Mouse (Mus musculus) gastrocnemius, postnatal 25 days (tissue): ENCODE measurements around the gene Ptgis. TPM values are rescaled to one million over a fixed set of nuclear protein-coding genes. Genes with fewer than 3 reads are reported as not detected.
A peak's percentile ranks its signal among the peaks of the same experiment; 100 is the strongest.

Source experiments
- DNase-seq: peaks from one replicate; pipeline ENCODE4 v3.0.0; 2022
- total RNA-seq, 2 experiments: library from RNA; stranded (reverse); gene quantifications; 1 replicate in 1 of 2; 2 replicates in 1 of 2; pipeline ENCODE4 v1.2.3; 2021

The Ptgis gene
- total RNA-seq, 2 experiments from 2014 or later: 4.2 to 5.5 TPM

DNA sequence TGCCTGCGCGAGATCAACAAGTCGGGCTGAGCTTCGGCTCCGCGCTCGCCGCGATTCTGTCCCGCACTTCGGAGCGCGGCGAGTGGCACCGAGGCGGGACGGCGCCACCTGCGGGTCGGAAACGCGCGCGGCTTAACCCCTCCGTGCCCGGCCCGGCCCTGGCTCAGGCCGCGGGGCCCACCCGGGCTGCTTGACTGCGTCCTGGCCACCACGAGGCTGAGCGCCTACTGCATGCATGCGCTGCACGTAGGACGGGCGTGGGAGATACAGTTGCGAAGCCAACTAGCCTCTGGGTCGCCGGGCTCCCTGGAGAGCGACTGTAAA is 50.4 kb downstream of the Ptgis start, which contains the start of gene Kcnb1:
Gene Kcnb1, minus strand, starts transcription at position 80 of the 324 bp plus-strand sequence.
- DNase-seq: peak; percentile 55

GRCm38 (mm10) chr2:167189291-167190075 is 50.9 kb downstream of the Ptgis start:
- DNase-seq: peak; percentile 45

- DNase-seq: peak; percentile 83
Measured at GRCm38 (mm10) chr2:167188315-167189207, 51.8 kb downstream of the Ptgis start.

GRCm38 (mm10) chr2:167187119-167187518 is 53.3 kb downstream of the Ptgis start:
- DNase-seq: peak; percentile 74

GRCm38 (mm10) chr2:167186544-167186943 is 53.9 kb downstream of the Ptgis start:
- DNase-seq: no peak

DNA sequence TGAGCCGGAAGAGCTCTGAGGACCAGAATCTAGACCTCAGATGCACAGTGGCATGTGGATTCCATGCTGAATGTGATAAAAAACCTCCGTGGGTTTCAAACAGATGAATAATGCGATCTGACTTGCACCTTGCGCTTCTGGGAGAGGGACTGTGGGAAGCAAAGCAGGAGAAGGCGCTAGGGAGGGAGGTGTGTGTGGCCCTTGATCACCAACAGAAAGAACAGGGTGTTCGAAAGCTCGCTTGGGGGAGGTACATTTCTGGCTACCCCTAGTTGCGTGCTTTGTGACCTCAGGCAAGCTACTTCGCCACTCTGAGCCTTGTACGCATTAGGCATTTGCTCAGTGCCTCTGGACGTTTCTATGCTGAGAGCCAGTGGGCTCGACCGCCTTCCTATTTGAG is 54.4 kb downstream of the Ptgis start:
- DNase-seq: no peak

- no peak for DNase-seq
Measured at GRCm38 (mm10) chr2:167185432-167185831, 55.0 kb downstream of the Ptgis start.

DNA sequence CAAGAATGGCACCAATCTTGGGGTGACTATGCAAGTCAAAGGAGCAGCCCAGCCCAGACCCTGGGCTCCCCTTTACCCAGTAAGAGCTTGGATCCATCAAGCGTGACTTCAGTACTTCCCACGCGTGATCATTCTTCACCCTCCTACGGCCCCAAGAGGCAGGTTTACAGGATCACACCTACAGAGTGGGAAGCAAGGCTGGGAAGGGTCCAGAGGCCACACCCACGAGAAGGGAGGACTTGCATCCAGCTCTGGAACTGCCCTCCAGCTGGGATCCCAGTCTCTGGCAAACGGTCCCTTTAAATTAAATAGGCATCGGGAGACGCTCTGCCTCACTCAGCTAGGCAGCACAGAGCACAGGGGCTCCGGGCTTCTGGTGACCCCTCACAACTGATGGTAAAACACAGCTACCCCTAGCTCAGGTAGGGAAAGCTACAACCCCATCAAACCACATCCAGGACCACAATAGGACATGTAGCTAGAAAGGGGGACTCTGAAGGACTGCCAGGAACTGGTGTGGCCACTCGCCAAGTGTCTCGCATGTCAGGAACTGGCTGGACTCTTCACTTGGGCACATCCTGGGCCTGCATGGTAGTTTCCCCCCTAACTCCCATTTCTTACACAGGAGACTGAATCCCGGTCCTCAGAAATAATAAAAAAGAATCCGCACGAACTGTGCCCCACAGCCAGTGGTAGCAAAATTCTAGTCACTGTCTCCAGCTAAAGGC is 58.6 kb downstream of the Ptgis start:
- DNase-seq: no peak

- no peak for DNase-seq
Measured at GRCm38 (mm10) chr2:167181096-167181495, 59.3 kb downstream of the Ptgis start.

GRCm38 (mm10) chr2:167179301-167179700 is 61.1 kb downstream of the Ptgis start:
- DNase-seq: no peak

DNA sequence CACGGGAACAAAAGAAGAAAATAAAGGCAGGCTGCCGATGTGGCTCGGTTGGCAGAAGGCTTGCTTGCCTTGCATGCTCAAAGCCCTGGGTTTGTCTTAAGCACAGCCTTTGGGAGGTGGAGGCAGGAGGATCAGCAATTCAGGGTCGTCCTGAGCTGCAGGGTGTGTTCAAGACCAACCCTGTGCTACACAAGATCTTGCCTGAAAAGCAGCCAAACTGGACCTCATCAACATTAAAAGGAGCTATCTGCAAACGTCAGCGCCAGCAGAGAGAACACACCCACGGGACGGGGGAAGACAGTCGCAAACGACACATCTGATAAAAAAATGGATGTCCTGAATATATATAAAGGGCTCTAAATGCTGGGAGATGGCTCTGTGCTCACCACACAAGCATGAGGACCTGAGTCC is 63.2 kb downstream of the Ptgis start:
- DNase-seq: no peak

GRCm38 (mm10) chr2:167175284-167175683 is 65.1 kb downstream of the Ptgis start:
- DNase-seq: no peak

GRCm38 (mm10) chr2:167173051-167173875 is 67.1 kb downstream of the Ptgis start:
- DNase-seq: peak; percentile 72

- peak; percentile 55 for DNase-seq
Measured at GRCm38 (mm10) chr2:167167515-167168212, 72.7 kb downstream of the Ptgis start.

- DNase-seq: no peak
Measured at GRCm38 (mm10) chr2:167163600-167163999, 76.8 kb downstream of the Ptgis start.

GRCm38 (mm10) chr2:167163134-167163533 is 77.3 kb downstream of the Ptgis start:
- DNase-seq: no peak

GRCm38 (mm10) chr2:167162516-167163021 is 77.8 kb downstream of the Ptgis start:
- peak; percentile 61 for DNase-seq

GRCm38 (mm10) chr2:167159721-167160120 is 80.7 kb downstream of the Ptgis start:
- no peak for DNase-seq

DNA sequence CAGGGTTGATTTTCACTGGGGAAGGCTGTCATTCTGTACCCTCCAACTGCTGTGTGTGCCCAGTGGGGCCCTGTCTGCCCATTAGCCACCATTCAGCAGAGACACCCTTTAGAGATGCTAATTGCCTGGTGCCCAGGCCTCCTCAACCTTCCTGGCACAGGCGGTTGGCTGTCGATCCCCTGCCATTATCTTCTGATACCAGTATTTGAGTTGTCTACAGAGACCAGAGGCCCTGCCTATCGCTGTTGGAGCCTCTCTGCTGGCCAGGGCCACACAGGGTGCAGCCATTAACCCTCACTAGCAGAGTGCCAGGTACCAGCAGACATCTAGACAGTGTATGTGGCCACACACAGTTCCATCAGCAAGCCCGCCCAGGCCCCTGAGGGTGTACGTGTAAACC is 81.6 kb downstream of the Ptgis start:
- DNase-seq: no peak

- DNase-seq: no peak
Measured at GRCm38 (mm10) chr2:167156118-167156715, 84.2 kb downstream of the Ptgis start.
